Mouse (Mus musculus) cerebellum, postnatal 14 days (tissue): ENCODE results near the gene Tbxa2r.

Experiments used
- DNase-seq, 2 experiments: peaks; one replicate each; pipeline ENCODE4 v3.0.0; 2021; ENCODE audit warnings: mixed read lengths in 2 of 2

The Tbxa2r gene

DNA sequence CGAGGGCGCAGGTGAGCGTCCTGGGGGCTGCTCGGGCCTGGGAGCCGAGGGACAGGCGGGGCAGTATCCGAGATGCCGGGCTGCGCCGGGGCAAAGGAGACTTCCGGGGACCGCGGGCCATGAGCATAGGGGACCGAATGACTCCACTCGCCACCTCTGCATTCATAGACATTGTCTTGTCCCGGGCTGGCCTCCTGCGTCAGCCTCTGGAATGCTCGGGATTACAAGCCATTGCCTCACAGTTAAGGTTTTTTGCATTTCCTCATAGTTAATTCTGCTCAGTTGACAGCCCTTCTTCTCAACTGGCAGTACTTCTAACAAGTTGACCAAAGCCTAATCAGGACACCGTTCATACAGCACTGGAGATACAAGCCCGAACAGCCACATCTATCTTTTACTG is 7.1 kb upstream of the Tbxa2r start:
- DNase-seq = no peak

DNA sequence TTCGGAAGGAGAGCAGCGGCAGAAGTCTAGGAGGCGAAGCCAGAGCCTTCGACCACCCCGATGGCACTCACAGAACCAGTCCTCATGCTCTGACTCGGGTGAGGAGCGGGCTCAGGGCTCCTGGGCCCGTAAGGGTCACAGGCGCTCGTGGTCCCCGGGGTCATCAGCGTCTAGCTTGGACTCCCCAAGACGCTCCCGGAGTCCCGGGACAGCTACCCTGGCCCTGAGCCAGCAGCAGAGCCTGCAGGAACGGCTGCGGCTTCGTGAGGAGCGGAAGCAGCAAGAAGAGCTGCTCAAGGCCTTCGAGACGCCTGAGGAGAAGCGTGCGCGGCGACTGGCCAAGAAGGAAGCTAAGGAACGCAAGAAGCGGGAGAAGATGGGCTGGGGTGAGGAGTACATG is 6.1 kb upstream of the Tbxa2r start:
- DNase-seq = peak in 1 of 2 experiments; percentile 57

GRCm38 (mm10) chr10:81323141-81323775 is 5.3 kb upstream of the Tbxa2r start:
- DNase-seq = no peak

DNA sequence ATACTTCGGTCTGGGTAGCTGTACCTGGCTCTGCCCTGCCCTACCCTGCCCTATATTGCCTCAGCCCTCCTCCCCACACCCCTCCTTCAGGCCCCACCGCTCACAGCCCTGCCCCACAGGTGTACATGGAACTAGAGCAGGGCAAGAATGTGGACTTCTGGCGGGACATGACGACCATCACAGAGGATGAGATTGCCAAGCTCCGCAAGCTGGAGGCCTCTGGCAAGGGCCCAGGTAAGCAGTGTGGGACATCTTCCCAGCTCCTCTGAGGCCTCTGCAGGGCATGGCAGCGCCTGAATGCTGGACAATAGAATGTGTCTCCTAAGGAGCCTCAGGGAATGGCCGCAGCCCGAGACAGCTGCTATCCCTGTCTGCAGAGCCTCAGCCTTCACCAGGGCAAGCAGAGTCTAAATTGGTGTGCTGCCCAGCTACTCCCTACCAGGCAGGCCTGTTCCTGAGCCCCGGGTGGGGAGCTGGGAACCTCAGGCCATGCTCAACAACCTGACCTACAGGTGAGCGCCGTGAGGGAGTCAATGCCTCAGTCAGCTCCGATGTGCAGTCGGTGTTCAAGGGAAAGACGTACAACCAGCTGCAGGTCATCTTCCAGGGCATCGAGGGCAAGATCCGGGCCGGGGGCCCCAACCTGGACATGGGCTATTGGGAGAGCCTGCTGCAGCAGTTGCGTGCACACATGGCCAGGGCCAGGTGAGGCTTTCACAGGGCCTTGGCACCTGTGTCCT is 4.6 kb upstream of the Tbxa2r start:
- no peak for DNase-seq

- no peak for DNase-seq
Measured at GRCm38 (mm10) chr10:81325176-81325575, 3.4 kb upstream of the Tbxa2r start.

- DNase-seq = no peak
Measured at GRCm38 (mm10) chr10:81325781-81326180, 2.8 kb upstream of the Tbxa2r start.

- DNase-seq = no peak
Measured at GRCm38 (mm10) chr10:81326858-81327257, 1.7 kb upstream of the Tbxa2r start.

- DNase-seq = no peak
Measured at GRCm38 (mm10) chr10:81327959-81328358, 572 bp upstream of the Tbxa2r start.

DNA sequence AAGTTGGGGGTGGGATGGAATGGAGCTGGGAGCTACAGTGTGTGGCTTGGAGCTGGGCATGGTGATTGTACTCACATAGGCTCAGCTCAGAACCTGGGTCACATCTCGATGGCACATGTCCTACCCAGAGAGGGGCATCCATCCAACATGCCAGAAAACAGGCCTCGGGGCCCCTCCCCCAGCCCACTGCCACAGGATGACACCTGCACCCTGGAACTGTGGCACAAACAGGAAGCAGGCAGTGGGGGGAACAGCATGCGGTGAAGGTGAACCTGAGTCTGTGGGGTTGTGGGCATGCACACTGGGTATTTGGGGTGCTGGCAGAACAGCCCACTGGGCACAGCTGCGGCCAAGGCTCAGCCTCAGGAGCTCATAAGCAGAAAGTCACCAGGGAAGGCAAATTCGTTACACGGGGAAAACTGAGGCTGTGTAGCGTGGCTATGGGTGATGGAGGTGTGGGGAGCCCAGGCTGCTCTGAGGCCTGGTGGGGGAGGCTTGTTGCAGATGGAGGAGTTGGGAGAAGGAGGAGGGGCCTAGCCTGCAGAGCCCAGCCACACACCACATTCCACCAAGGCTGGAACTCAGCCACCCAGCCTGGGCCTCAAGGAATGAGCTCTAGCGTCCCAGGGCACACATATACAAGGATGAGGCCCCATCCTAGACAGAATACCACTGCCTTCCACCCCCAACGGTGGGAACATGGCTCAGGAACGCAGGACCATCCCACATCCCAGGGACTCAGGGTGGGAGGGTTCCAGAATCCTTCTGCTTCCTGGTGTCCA is 854 bp downstream of the Tbxa2r start:
- DNase-seq = no peak

- no peak for DNase-seq
Measured at GRCm38 (mm10) chr10:81330007-81330406, 1.5 kb downstream of the Tbxa2r start.

- DNase-seq = no peak
Measured at GRCm38 (mm10) chr10:81332277-81332676, 3.7 kb downstream of the Tbxa2r start.

GRCm38 (mm10) chr10:81334324-81334723 is 5.8 kb downstream of the Tbxa2r start:
- no peak for DNase-seq

DNA sequence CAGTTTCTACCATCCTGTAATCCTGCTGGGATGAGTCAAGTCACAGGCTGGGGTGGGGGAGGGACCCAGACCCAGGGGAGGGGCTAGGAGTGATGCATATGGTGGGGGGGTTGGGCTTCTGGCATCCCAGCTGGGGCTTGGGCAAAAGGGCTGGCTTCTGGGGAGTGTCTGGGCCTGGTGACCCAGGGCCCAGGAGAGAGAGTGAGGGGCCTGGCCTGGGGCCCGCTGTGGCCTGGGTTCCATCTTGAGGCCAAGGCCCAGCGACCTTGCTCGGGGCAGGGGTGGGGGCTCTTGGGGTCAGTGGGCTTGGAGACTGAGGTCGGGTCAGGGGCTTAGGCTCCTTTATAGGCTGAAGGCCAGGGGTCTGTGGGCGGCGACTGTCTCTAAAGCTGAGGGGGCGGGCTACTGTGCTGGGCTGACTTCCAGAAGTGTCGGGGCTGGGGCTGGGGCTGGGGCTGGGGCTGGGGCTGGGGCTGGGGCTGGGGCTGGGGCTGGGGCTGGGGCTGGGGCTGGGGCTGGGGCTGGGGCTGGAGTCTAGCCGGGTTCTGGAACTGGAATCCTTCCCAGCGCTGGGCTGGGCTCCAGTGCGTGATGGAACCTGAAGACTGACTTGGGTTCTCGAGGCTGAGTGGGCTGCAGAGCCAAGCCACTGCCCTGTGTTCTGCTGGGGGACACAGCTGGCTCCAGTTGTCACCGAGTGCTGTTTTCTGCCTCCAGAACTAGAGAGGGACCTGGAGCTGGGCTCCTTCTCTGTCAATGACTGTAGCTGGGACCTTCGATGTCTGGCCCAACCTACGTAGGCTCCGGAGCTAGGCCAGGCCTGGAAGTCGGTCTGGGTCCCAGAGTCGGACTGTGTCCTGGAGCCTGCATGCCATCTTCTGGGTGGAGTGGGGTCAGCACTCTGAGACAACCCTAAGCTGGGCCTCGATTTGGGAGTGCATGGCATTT is 7.1 kb downstream of the Tbxa2r start:
- peak in 1 of 2 experiments; percentile 53 for DNase-seq

DNA sequence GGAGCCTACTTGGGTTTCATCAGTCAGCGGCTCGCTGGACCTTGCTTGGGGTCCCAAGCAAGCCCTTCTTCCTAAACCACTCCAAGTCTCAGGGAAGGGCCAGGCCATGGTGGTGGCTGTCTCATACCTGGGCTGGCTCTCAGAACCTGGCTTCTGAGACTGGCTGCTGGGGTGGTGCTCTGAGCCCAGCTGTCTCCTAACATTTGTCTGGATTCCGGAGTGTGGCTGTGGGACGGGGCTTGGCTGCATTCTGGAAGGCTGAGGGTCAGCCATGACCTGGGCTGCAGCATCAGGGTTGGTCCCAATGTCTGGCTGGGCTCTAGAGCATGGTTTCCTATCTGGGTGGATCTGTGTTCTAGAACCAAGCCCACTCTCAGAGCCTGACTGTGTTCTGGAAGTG is 8.0 kb downstream of the Tbxa2r start:
- DNase-seq = no peak

- DNase-seq = no peak
Measured at GRCm38 (mm10) chr10:81340551-81341332, 12.2 kb downstream of the Tbxa2r start.

GRCm38 (mm10) chr10:81341333-81341949 is 12.9 kb downstream of the Tbxa2r start:
- peak; percentile 77 to 86 for DNase-seq

DNA sequence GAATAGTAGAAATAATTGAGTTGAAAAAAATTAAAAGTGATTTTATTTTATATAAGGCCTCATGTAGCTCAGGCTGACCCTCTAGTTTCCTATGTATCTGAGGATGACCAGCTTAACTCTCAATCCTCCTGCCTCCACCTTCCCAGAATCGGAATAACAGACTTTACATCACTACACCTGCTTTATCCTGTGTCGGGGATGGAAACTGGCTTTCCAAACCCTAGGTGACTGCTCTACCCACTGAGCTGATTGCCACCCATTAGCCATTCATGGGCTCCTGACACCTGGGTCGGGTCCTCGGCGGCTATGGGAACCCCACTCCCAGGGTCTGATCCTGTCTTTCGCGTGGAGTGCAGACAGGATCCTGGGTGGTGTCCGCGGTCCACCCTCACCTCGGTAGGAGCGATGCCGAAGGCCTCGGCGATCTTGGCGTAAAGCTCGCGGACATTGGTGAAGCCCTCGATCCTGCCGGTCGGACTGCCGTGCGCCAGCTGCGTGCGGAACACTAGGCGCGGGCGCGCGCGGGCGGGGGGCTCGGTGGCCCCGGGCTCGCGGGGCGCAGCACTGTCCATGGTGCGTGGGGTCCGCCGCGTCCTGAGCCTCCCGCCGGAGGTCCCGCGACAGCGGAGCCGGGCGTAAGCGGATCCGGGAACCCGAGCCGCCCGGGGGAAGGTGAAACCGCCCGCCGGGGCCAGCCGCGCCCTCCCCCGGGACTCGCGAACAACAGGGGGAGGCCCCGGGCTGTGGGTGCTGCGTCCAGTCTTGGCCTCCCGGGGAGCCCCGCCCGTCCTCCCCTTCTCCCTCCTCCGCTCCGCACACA is 14.4 kb downstream of the Tbxa2r start, which contains the start of gene Gipc3:
Gipc3 (minus strand) TSS at position 581 of the 820 bp plus-strand sequence.
- DNase-seq = no peak

GRCm38 (mm10) chr10:81344421-81345161 is 16.1 kb downstream of the Tbxa2r start:
- DNase-seq = peak in 1 of 2 experiments; percentile 48

GRCm38 (mm10) chr10:81345162-81345534 is 16.6 kb downstream of the Tbxa2r start:
- DNase-seq = no peak
